Mouse (Mus musculus) midbrain, embryonic 13.5 days (tissue): ENCODE data around the gene Sorl1. TPM values are rescaled to one million over a fixed set of nuclear protein-coding genes. Genes with fewer than 3 reads are reported as not detected.

Experiments
- ATAC-seq: fragments of 200-750 bp; cut with Nextera tagmentation; 2 replicates; pipeline ENCODE4 v1.8.0; 2017; ENCODE audit warnings: mild to moderate bottlenecking, moderate TSS enrichment, moderate library complexity
- H3K27ac ChIP-seq: fragments of 300-500 bp; sonication (generic); 2 replicates; pipeline ENCODE4 v1.5.1; 2015; ENCODE audit warnings: inconsistent platforms, mild to moderate bottlenecking, moderate library complexity
- H3K27me3 ChIP-seq: fragments of 300-500 bp; sonication (generic); 2 replicates; pipeline ENCODE4 v1.6.1; 2015; ENCODE audit warnings: mild to moderate bottlenecking, inconsistent platforms
- H3K36me3 ChIP-seq: fragments of 300-500 bp; sonication (generic); 2 replicates; pipeline ENCODE4 v1.6.1; 2015; ENCODE audit warnings: mild to moderate bottlenecking, inconsistent platforms
- H3K4me1 ChIP-seq: fragments of 300-500 bp; sonication (generic); replicated peaks from 2 replicates; pipeline ENCODE4 v1.6.1; 2015; ENCODE audit warnings: inconsistent platforms
- H3K4me2 ChIP-seq: fragments of 300-500 bp; sonication (generic); replicated peaks from 2 replicates; pipeline ENCODE4 v1.6.1; 2015; ENCODE audit warnings: moderate library complexity, mild to moderate bottlenecking, inconsistent platforms
- H3K4me3 ChIP-seq: fragments of 300-500 bp; sonication (generic); replicated peaks from 2 replicates; pipeline ENCODE4 v1.5.1; 2015; ENCODE audit warnings: mild to moderate bottlenecking, inconsistent platforms
- H3K9ac ChIP-seq: fragments of 300-500 bp; sonication (generic); replicated peaks from 2 replicates; pipeline ENCODE4 v1.6.1; 2015; ENCODE audit warnings: mild to moderate bottlenecking, inconsistent platforms
- H3K9me3 ChIP-seq: fragments of 300-500 bp; sonication (generic); 2 replicates; pipeline ENCODE4 v1.6.1; 2016; ENCODE audit warnings: mild to moderate bottlenecking, inconsistent platforms
- WGBS: fragments of 180-500 bp; shearing (Covaris S2); methylation state at CpG from one replicate; pipeline ENCODE4 v1.1.7; 2015; 5-methylcytosine and 5-hydroxymethylcytosine counted together
- polyA plus RNA-seq: library from polyadenylated mRNA; unstranded; fragments of >200 nt; fragmentation: Nextera tagmentation; extraction: Ambion mirVana; gene quantifications from 2 replicates; pipeline ENCODE4 v1.2.1, GENCODE M21; 2015

Gene Sorl1
- polyA plus RNA-seq, 1 experiment from 2014 or later = 5.4 TPM

- Histone ChIP-seq H3K36me3 (no peaks in the 10 kb centered on the region), H3K4me2 (no peak overlapping the region), H3K27ac (no peak overlapping the region), H3K9ac (no peak overlapping the region), H3K27me3 (no peaks in the 10 kb centered on the region), H3K9me3 (no peaks in the 10 kb centered on the region), H3K4me1 (no peaks in the 10 kb centered on the region), H3K4me3 (no peak overlapping the region)
- no peak for ATAC-seq
- WGBS = 87% methylated on average over 7 of the region's 7 CpGs
These were observed 22.8 kb downstream of the Sorl1 start for GRCm38 (mm10) chr9:42101266-42101665.

- H3K27me3 ChIP-seq = no peaks in the 10 kb centered on the region
- H3K36me3 ChIP-seq = no peaks in the 10 kb centered on the region
- H3K9ac ChIP-seq = no peak overlapping the region
- no peak overlapping the region for H3K4me3 ChIP-seq
- H3K27ac ChIP-seq = no peak overlapping the region
- no peak overlapping the region for H3K4me2 ChIP-seq
- WGBS = 82% methylated on average over 9 of the region's 9 CpGs
- no peak for ATAC-seq
- no peaks in the 10 kb centered on the region for H3K4me1 ChIP-seq
- H3K9me3 ChIP-seq = no peaks in the 10 kb centered on the region
These were observed 23.4 kb downstream of the Sorl1 start for GRCm38 (mm10) chr9:42100618-42101210.

GRCm38 (mm10) chr9:42098474-42099121, 25.5 kb downstream of the Sorl1 start:
- no peaks in the 10 kb centered on the region for H3K9me3 ChIP-seq
- no peak overlapping the region for H3K9ac ChIP-seq
- no peaks in the 10 kb centered on the region for H3K4me1 ChIP-seq
- 84% methylated on average over 5 of the region's 5 CpGs for WGBS
- no peak overlapping the region for H3K4me3 ChIP-seq
- H3K4me2 ChIP-seq = no peak overlapping the region
- H3K36me3 ChIP-seq = no peaks in the 10 kb centered on the region
- no peak for ATAC-seq
- no peaks in the 10 kb centered on the region for H3K27me3 ChIP-seq
- no peak overlapping the region for H3K27ac ChIP-seq

- ATAC-seq = no peak
- H3K4me2 ChIP-seq = no peak overlapping the region
- H3K27me3 ChIP-seq = no peaks in the 10 kb centered on the region
- H3K9me3 ChIP-seq = no peaks in the 10 kb centered on the region
- H3K36me3 ChIP-seq = no peaks in the 10 kb centered on the region
- H3K4me3 ChIP-seq = no peak overlapping the region
- WGBS = 91% methylated on average over 8 of the region's 8 CpGs
- H3K27ac ChIP-seq = no peak overlapping the region
- no peak overlapping the region for H3K9ac ChIP-seq
- no peaks in the 10 kb centered on the region for H3K4me1 ChIP-seq
These were observed 26.2 kb downstream of the Sorl1 start for GRCm38 (mm10) chr9:42097731-42098473.

- WGBS = 89% methylated on average over 7 of the region's 7 CpGs
- H3K9me3 ChIP-seq = no peaks in the 10 kb centered on the region
- H3K9ac ChIP-seq = no peak overlapping the region
- H3K4me2 ChIP-seq = no peak overlapping the region
- no peak overlapping the region for H3K4me3 ChIP-seq
- no peak overlapping the region for H3K27ac ChIP-seq
- no peaks in the 10 kb centered on the region for H3K36me3 ChIP-seq
- H3K27me3 ChIP-seq = no peaks in the 10 kb centered on the region
- H3K4me1 ChIP-seq = no peaks in the 10 kb centered on the region
- no peak for ATAC-seq
These were observed 26.9 kb downstream of the Sorl1 start for GRCm38 (mm10) chr9:42097006-42097730.

GRCm38 (mm10) chr9:42094752-42095151, 29.3 kb downstream of the Sorl1 start:
- H3K4me2 ChIP-seq = no peak overlapping the region
- 83% methylated on average over 11 of the region's 11 CpGs for WGBS
- H3K4me1 ChIP-seq = no peaks in the 10 kb centered on the region
- H3K4me3 ChIP-seq = no peak overlapping the region
- no peaks in the 10 kb centered on the region for H3K9me3 ChIP-seq
- no peaks in the 10 kb centered on the region for H3K27me3 ChIP-seq
- H3K9ac ChIP-seq = no peak overlapping the region
- no peak overlapping the region for H3K27ac ChIP-seq
- ATAC-seq = no peak
- H3K36me3 ChIP-seq = 0 out of 2 replicates have a peak, but pooled peaks cover 3% of the 10 kb centered on the region

GRCm38 (mm10) chr9:42094028-42094551, 30.0 kb downstream of the Sorl1 start:
- no peak overlapping the region for H3K4me3 ChIP-seq
- H3K9ac ChIP-seq = no peak overlapping the region
- no peak for ATAC-seq
- WGBS = 93% methylated on average over 7 of the region's 7 CpGs
- H3K36me3 ChIP-seq = 0 out of 2 replicates have a peak, but pooled peaks cover 3% of the 10 kb centered on the region
- H3K27ac ChIP-seq = no peak overlapping the region
- H3K4me2 ChIP-seq = no peak overlapping the region
- no peaks in the 10 kb centered on the region for H3K4me1 ChIP-seq
- H3K27me3 ChIP-seq = no peaks in the 10 kb centered on the region
- no peaks in the 10 kb centered on the region for H3K9me3 ChIP-seq

- 86% methylated on average over 2 of the region's 2 CpGs for WGBS
- no peak overlapping the region for H3K4me2 ChIP-seq
- H3K36me3 ChIP-seq = 0 out of 2 replicates have a peak, but pooled peaks cover 3% of the 10 kb centered on the region
These were observed 31.3 kb downstream of the Sorl1 start for GRCm38 (mm10) chr9:42092749-42093148.

GRCm38 (mm10) chr9:42091561-42091960, 32.5 kb downstream of the Sorl1 start:
- 90% methylated on average over 4 of the region's 4 CpGs for WGBS
- no peak for ATAC-seq
- no peaks in the 10 kb centered on the region for H3K27me3 ChIP-seq

More at GRCm38 (mm10) chr9:42092749-42093148, 31.3 kb downstream of the Sorl1 start:
- no peaks in the 10 kb centered on the region for H3K27me3 ChIP-seq
- H3K27ac ChIP-seq = no peak overlapping the region
- H3K9ac ChIP-seq = no peak overlapping the region
- no peak overlapping the region for H3K4me3 ChIP-seq
- no peaks in the 10 kb centered on the region for H3K4me1 ChIP-seq
- ATAC-seq = no peak
- no peaks in the 10 kb centered on the region for H3K9me3 ChIP-seq

GRCm38 (mm10) chr9:42087921-42088320, 36.2 kb downstream of the Sorl1 start:
- no peak overlapping the region for H3K4me3 ChIP-seq
- no peak overlapping the region for H3K9ac ChIP-seq
- 0 out of 2 replicates have a peak, but pooled peaks cover 3% of the 10 kb centered on the region for H3K36me3 ChIP-seq
- H3K4me2 ChIP-seq = no peak overlapping the region
- ATAC-seq = no peak
- no peaks in the 10 kb centered on the region for H3K9me3 ChIP-seq
- WGBS = 90% methylated on average over 4 of the region's 4 CpGs
- no peaks in the 10 kb centered on the region for H3K27me3 ChIP-seq
- no peaks in the 10 kb centered on the region for H3K4me1 ChIP-seq
- H3K27ac ChIP-seq = no peak overlapping the region

More at GRCm38 (mm10) chr9:42091561-42091960, 32.5 kb downstream of the Sorl1 start:
- no peak overlapping the region for H3K27ac ChIP-seq
- no peak overlapping the region for H3K4me3 ChIP-seq
- H3K4me2 ChIP-seq = no peak overlapping the region
- 0 out of 2 replicates have a peak, but pooled peaks cover 3% of the 10 kb centered on the region for H3K36me3 ChIP-seq
- H3K9ac ChIP-seq = no peak overlapping the region
- H3K4me1 ChIP-seq = no peaks in the 10 kb centered on the region
- no peaks in the 10 kb centered on the region for H3K9me3 ChIP-seq

- H3K4me1 ChIP-seq = no peaks in the 10 kb centered on the region
- H3K4me2 ChIP-seq = no peak overlapping the region
- no peaks in the 10 kb centered on the region for H3K27me3 ChIP-seq
- peaks cover 10% of the 10 kb centered on the region; the same call in 1 of the 2 replicates for H3K36me3 ChIP-seq
- H3K4me3 ChIP-seq = no peak overlapping the region
- H3K9me3 ChIP-seq = no peaks in the 10 kb centered on the region
- ATAC-seq = no peak
- no peak overlapping the region for H3K9ac ChIP-seq
- WGBS = 96% methylated on average over 13 of the region's 13 CpGs
- no peak overlapping the region for H3K27ac ChIP-seq
These were observed 38.1 kb downstream of the Sorl1 start for GRCm38 (mm10) chr9:42085970-42086369.
